Mouse (Mus musculus) spleen, adult 2 months (tissue): ENCODE data around the gene Prelid1.

Source experiments
- CTCF ChIP-seq: fragments of 200-500 bp; IDR thresholded peaks from 2 replicates; pipeline ENCODE4 v1.5.1; 2011; ENCODE audit warnings: mild to moderate bottlenecking, inconsistent platforms; ENCODE audit not compliant: insufficient read depth, insufficient read length, insufficient replicate concordance; ENCODE audit errors: extremely low read depth
- POLR2A ChIP-seq: fragments of 200-500 bp; IDR thresholded peaks from 2 replicates; pipeline ENCODE4 v1.6.1; 2011; ENCODE audit warnings: low read depth, low read length, inconsistent platforms

DNA sequence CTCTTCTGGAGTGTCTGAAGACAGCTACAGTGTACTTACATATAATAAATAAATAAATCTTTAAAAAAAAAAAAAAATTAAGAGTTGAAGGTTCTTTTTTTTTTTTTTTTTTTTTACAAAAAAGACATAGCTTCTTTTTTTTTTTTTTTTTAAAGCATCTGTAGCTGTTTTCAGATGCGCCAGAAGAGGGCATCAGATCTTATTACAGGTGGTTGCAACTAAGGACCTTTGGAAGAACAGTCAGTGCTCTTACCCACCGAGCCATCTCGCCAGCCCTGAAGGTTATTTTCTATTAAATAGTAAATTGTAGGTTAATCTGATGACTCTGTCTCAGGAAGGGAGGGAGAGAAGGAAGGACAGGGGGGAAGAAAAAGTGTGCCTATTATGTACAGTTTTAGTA is 31.4 kb upstream of the Prelid1 start:
- TF ChIP-seq POLR2A (no peak), CTCF (no peak)
